Mouse (Mus musculus) cortical plate, adult 2 months (tissue): ENCODE data around the gene Ier2.

Experiments
- CTCF ChIP-seq: fragments of 200-500 bp; IDR thresholded peaks from 2 replicates; pipeline ENCODE4 v1.5.1; 2011; ENCODE audit warnings: mild to moderate bottlenecking, control low read depth, low read length; ENCODE audit not compliant: insufficient read depth; ENCODE audit errors: extremely low read depth
- POLR2A ChIP-seq: fragments of 200-500 bp; IDR thresholded peaks from 2 replicates; pipeline ENCODE4 v1.6.1; 2011; ENCODE audit warnings: mild to moderate bottlenecking, low read length, control low read depth; ENCODE audit not compliant: insufficient read depth; ENCODE audit errors: extremely low read depth

DNA sequence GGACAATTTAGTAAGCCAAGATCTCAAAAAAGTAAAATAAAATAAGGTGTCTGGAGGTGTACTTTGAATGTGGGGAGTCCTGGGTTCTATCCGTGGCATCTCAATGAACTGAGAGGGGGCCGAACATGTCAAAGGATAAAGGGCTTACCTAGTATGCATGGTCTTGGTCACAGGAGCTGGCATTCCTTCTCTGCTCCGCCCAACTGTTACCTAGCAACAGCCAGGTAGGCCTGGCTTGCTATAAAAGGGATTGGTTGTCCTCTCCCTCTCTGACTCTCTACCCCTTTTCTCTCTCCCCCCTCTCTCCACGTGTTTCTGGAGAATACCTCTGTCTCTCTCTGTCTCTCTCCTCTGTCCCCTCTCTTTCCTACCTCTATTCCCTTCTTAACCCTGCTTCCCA lies 5.0 kb downstream of the Ier2 start:
- TF ChIP-seq CTCF (no peak), POLR2A (no peak)
